Mouse (Mus musculus) neural tube, embryonic 14.5 days (tissue): ENCODE results near the gene Fam219a. TPM values are rescaled to one million over a fixed set of nuclear protein-coding genes. Genes with fewer than 3 reads are reported as not detected.

Experiments used
- ATAC-seq: fragments of 200-750 bp; cut with Nextera tagmentation; 2 replicates; pipeline ENCODE4 v1.8.0; 2017; ENCODE audit warnings: low read depth, mild to moderate bottlenecking, moderate TSS enrichment, moderate library complexity
- H3K27ac ChIP-seq: fragments of 300-500 bp; sonication (generic); 2 replicates; pipeline ENCODE4 v1.5.1; 2014; ENCODE audit warnings: low read depth, mild to moderate bottlenecking, control low read depth, low read length, moderate library complexity, mixed read lengths
- H3K27me3 ChIP-seq: fragments of 300-500 bp; sonication (generic); 2 replicates; pipeline ENCODE4 v1.6.1; 2014; ENCODE audit warnings: low read length; ENCODE audit not compliant: control insufficient read depth, insufficient read depth
- H3K36me3 ChIP-seq: fragments of 300-500 bp; sonication (generic); 2 replicates; pipeline ENCODE4 v1.6.1; 2014; ENCODE audit warnings: low read length, mixed read lengths; ENCODE audit not compliant: control insufficient read depth, insufficient read depth
- H3K4me1 ChIP-seq: fragments of 300-500 bp; sonication (generic); 2 replicates; pipeline ENCODE4 v1.6.1; 2014; ENCODE audit warnings: low read length; ENCODE audit not compliant: control insufficient read depth, insufficient read depth
- H3K4me2 ChIP-seq: fragments of 300-500 bp; sonication (generic); 2 replicates; pipeline ENCODE4 v1.6.1; 2014; ENCODE audit warnings: mild to moderate bottlenecking, low read depth, low read length, control low read depth
- H3K4me3 ChIP-seq: fragments of 300-500 bp; sonication (generic); 2 replicates; pipeline ENCODE4 v1.5.1; 2014; ENCODE audit warnings: low read depth, low read length, control low read depth, mixed read lengths
- H3K9ac ChIP-seq: fragments of 300-500 bp; sonication (generic); replicated peaks from 2 replicates; pipeline ENCODE4 v1.6.1; 2014; ENCODE audit warnings: low read depth, mild to moderate bottlenecking, control low read depth, low read length, mixed read lengths
- H3K9me3 ChIP-seq: fragments of 300-500 bp; sonication (generic); 2 replicates; pipeline ENCODE4 v1.6.1; 2016; ENCODE audit warnings: low read length; ENCODE audit not compliant: control insufficient read depth
- WGBS: fragments of 180-500 bp; shearing (Covaris S2); extraction: QIAGEN DNeasy Blood & Tissue Kit; methylation state at CpG from one replicate; pipeline ENCODE4 v1.1.7; 2014; 5-methylcytosine and 5-hydroxymethylcytosine counted together
- polyA plus RNA-seq: library from polyadenylated mRNA; unstranded; fragments of >200 nt; fragmentation: Nextera tagmentation; extraction: Ambion mirVana; gene quantifications from 2 replicates; pipeline ENCODE4 v1.2.1, GENCODE M21; 2014

Fam219a gene
- polyA plus RNA-seq, 1 experiment from 2014 or later: 23.5 TPM

- peaks cover 19% of the 10 kb centered on the region; the same call in 1 of the 2 replicates for H3K4me1 ChIP-seq
- ATAC-seq: peak; percentile 38; the same call in 1 of the 2 replicates
- peaks cover 27% of the 10 kb centered on the region for H3K27me3 ChIP-seq
- H3K27ac ChIP-seq: no peak overlapping the region
- no peaks in the 10 kb centered on the region for H3K9me3 ChIP-seq
- peak overlapping the region; percentile 52 for H3K4me2 ChIP-seq
- H3K9ac ChIP-seq: peak overlapping the region; percentile 7; the same call in 1 of the 2 replicates
- WGBS: 4% methylated on average over 34 of the region's 34 CpGs
- no peaks in the 10 kb centered on the region for H3K36me3 ChIP-seq
- H3K4me3 ChIP-seq: peak overlapping the region; percentile 25
These were observed 71.8 kb downstream of the Fam219a start for GRCm38 (mm10) chr4:41497579-41497978.

GRCm38 (mm10) chr4:41497046-41497445 is 72.3 kb downstream of the Fam219a start:
- Histone ChIP-seq H3K4me3 (no peak overlapping the region; the same call in 1 of the 2 replicates), H3K27ac (no peak overlapping the region), H3K36me3 (no peaks in the 10 kb centered on the region), H3K9me3 (no peaks in the 10 kb centered on the region), H3K9ac (no peak overlapping the region), H3K4me2 (peak overlapping the region; percentile 52; the same call in 1 of the 2 replicates), H3K27me3 (peaks cover 27% of the 10 kb centered on the region), H3K4me1 (peaks cover 17% of the 10 kb centered on the region; the same call in 1 of the 2 replicates)
- 47% methylated on average over 5 of the region's 5 CpGs for WGBS
- no peak for ATAC-seq

- Histone ChIP-seq H3K4me3 (no peak overlapping the region), H3K27me3 (peaks cover 27% of the 10 kb centered on the region), H3K9ac (no peak overlapping the region), H3K27ac (no peak overlapping the region), H3K4me2 (no peak overlapping the region), H3K36me3 (no peaks in the 10 kb centered on the region), H3K9me3 (no peaks in the 10 kb centered on the region), H3K4me1 (peaks cover 16% of the 10 kb centered on the region; the same call in 1 of the 2 replicates)
- 84% methylated on average over 11 of the region's 11 CpGs for WGBS
- no peak for ATAC-seq
These were observed 73.5 kb downstream of the Fam219a start for GRCm38 (mm10) chr4:41495850-41496249.

DNA sequence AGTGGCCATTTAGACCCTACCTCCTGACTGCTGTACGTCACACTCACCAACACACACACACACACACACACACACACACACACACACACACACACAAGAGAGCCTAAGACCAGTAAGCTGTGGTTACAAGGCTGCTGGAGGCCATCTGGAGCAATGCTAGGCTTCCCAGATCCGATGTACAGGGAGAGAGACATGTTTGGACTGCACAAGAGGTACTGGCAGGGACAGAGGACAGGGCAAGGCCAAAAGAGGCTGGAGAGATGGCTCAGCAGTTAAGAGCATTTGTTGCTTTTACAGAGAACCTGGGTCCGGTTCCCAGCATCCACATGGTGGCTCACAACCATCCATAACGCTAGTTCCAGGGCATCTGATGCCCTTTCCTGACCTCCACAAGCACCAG is 74.3 kb downstream of the Fam219a start:
- Histone ChIP-seq H3K4me3 (no peak overlapping the region), H3K4me2 (no peak overlapping the region), H3K27me3 (peaks cover 24% of the 10 kb centered on the region), H3K36me3 (no peaks in the 10 kb centered on the region), H3K9me3 (no peaks in the 10 kb centered on the region), H3K9ac (no peak overlapping the region), H3K27ac (no peak overlapping the region), H3K4me1 (peaks cover 16% of the 10 kb centered on the region; the same call in 1 of the 2 replicates)
- 78% methylated on average over 4 of the region's 4 CpGs for WGBS
- no peak for ATAC-seq

- Histone ChIP-seq H3K27me3 (peaks cover 19% of the 10 kb centered on the region), H3K27ac (no peak overlapping the region), H3K4me2 (no peak overlapping the region), H3K4me3 (no peak overlapping the region), H3K4me1 (peaks cover 16% of the 10 kb centered on the region; the same call in 1 of the 2 replicates), H3K9ac (no peak overlapping the region), H3K36me3 (no peaks in the 10 kb centered on the region), H3K9me3 (no peaks in the 10 kb centered on the region)
- ATAC-seq: no peak
- 40% methylated on average over 3 of the region's 3 CpGs for WGBS
These were observed 75.0 kb downstream of the Fam219a start for GRCm38 (mm10) chr4:41494378-41494777.

GRCm38 (mm10) chr4:41493464-41494116 is 75.7 kb downstream of the Fam219a start:
- H3K36me3 ChIP-seq: no peaks in the 10 kb centered on the region
- no peak overlapping the region for H3K9ac ChIP-seq
- no peak overlapping the region for H3K27ac ChIP-seq
- H3K4me3 ChIP-seq: no peak overlapping the region
- H3K4me2 ChIP-seq: no peak overlapping the region
- H3K27me3 ChIP-seq: peaks cover 12% of the 10 kb centered on the region
- no peak for ATAC-seq
- peaks cover 10% of the 10 kb centered on the region; the same call in 1 of the 2 replicates for H3K4me1 ChIP-seq
- 83% methylated on average over 3 of the region's 3 CpGs for WGBS
- H3K9me3 ChIP-seq: no peaks in the 10 kb centered on the region

- peaks cover 6% of the 10 kb centered on the region for H3K27me3 ChIP-seq
- H3K9ac ChIP-seq: no peak overlapping the region
- H3K9me3 ChIP-seq: no peaks in the 10 kb centered on the region
- H3K4me2 ChIP-seq: no peak overlapping the region
- ATAC-seq: no peak
- 0 out of 2 replicates have a peak, but pooled peaks cover 4% of the 10 kb centered on the region for H3K4me1 ChIP-seq
- whole genome bisulfite sequencing: 84% methylated on average over 7 of the region's 7 CpGs
- H3K4me3 ChIP-seq: no peak overlapping the region
- H3K27ac ChIP-seq: no peak overlapping the region
- H3K36me3 ChIP-seq: no peaks in the 10 kb centered on the region
These were observed 76.4 kb downstream of the Fam219a start for GRCm38 (mm10) chr4:41492951-41493350.

DNA sequence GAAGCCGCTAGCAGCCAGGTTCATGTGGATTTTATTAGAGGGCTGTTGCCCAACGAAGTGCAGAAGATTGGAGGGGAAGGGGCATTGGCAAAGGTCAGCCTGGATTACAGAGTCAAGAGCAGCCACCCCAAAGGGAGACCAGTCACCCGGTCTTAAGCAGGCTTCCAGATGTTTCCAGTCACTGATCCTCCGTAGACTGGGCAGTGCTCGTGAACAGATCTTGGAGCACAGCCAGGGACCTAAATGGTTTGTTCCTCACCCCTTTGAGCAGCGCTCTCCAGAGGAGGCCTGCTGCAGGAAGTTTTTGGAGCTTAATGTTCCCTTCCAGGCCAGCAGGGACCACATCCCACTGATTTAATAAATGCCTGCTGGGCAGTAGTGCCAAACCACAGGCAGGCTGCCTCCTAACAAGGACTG is 87.7 kb downstream of the Fam219a start:
- 46% methylated on average over 6 of the region's 6 CpGs for WGBS
- Histone ChIP-seq H3K9ac (no peak overlapping the region), H3K36me3 (peaks cover 6% of the 10 kb centered on the region; the same call in 1 of the 2 replicates), H3K9me3 (no peaks in the 10 kb centered on the region), H3K27ac (no peak overlapping the region), H3K4me2 (no peak overlapping the region), H3K4me1 (no peaks in the 10 kb centered on the region), H3K27me3 (no peaks in the 10 kb centered on the region), H3K4me3 (no peak overlapping the region)
- no peak for ATAC-seq

DNA sequence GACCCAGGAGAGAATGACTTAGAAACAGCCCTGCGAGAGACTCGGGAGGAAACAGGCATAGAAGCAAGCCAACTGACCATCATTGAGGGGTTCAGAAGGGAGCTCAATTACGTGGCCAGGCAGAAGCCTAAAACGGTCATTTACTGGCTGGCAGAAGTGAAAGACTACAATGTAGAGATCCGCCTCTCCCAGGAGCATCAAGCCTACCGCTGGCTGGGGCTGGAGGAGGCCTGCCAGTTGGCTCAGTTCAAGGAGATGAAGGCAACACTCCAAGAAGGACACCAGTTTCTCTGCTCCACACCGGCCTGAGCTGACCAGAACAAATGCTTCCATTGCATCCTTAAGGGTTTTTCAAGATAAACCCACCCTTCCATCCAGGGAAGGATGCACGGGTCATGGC is 89.1 kb downstream of the Fam219a start:
- Histone ChIP-seq H3K4me1 (no peaks in the 10 kb centered on the region), H3K9me3 (no peaks in the 10 kb centered on the region), H3K36me3 (peaks cover 6% of the 10 kb centered on the region; the same call in 1 of the 2 replicates), H3K9ac (no peak overlapping the region), H3K4me3 (no peak overlapping the region), H3K27ac (no peak overlapping the region), H3K27me3 (no peaks in the 10 kb centered on the region), H3K4me2 (no peak overlapping the region)
- 78% methylated on average over 8 of the region's 8 CpGs for WGBS
- ATAC-seq: no peak
